Mouse (Mus musculus): ENCODE results near the gene Sdad1. TPM values are rescaled to one million over a fixed set of nuclear protein-coding genes. Genes with fewer than 3 reads are reported as not detected.
"Not testable (repeated sequence)": the region's sequence is repeated elsewhere in the genome, so short reads cannot be mapped to it uniquely, and the experiment has no call there.

The Sdad1 gene
- total RNA-seq (2018; cell fraction: chromatin; rRNA removed) = 10 to 100 TPM; 17.3 to 77.5 (median 42.9) TPM
- 10 to 100 TPM in 2 of 26 experiments, 1 to 10 TPM in 24; 5.9 to 10.4 (median 8.1) TPM for total RNA-seq (2018; cell fraction: cytosol; rRNA removed)
- 10 to 100 TPM in 25 of 26 experiments, 1 to 10 TPM in 1; 8.7 to 43.9 (median 17.9) TPM for total RNA-seq (2018; cell fraction: nucleus; rRNA removed)
- 7.9 to 11.2 TPM (median 8.9 TPM) in 3 replicates for polyA plus RNA-seq (2018)

- Histone ChIP-seq H3K36me3 (ENCODE audit: inconsistent target) (peaks cover 8% of the 10 kb centered on the region; the same call in 1 of the 2 replicates), H3K27ac (peak within 1 kb of the TSS; percentile 10; the same call in 1 of the 2 replicates), H3K4me3 (ENCODE audit: inconsistent target) (peak within 1 kb of the TSS; percentile 77), H3K79me2 (ENCODE audit: inconsistent target) (peaks cover 36% of the 10 kb centered on the region)
- WGBS (ENCODE audit: missing documents) = 4% methylated on average over 38 of the region's 41 CpGs
Observed at GRCm38 (mm10) chr5:92309681-92310511, at the start of gene Sdad1. Gene Sdad1, minus strand, starts transcription at chr5:92310479.

GRCm38 (mm10) chr5:92358767-92359455 lies 48.6 kb upstream of the Sdad1 start:
- no peak overlapping the region for H3K27ac ChIP-seq
- WGBS (ENCODE audit: missing documents) = 93% methylated on average over 11 of the region's 11 CpGs
- no peak overlapping the region for H3K4me3 ChIP-seq (ENCODE audit: inconsistent target)
- H3K79me2 ChIP-seq (ENCODE audit: inconsistent target) = no peaks in the 10 kb centered on the region
- H3K36me3 ChIP-seq (ENCODE audit: inconsistent target) = no peaks in the 10 kb centered on the region

GRCm38 (mm10) chr5:92358033-92358432 lies 47.8 kb upstream of the Sdad1 start:
- no peaks in the 10 kb centered on the region for H3K79me2 ChIP-seq (ENCODE audit: inconsistent target)
- H3K36me3 ChIP-seq (ENCODE audit: inconsistent target) = no peaks in the 10 kb centered on the region
- 34% methylated on average over 10 of the region's 12 CpGs for WGBS (ENCODE audit: missing documents)
- no peak overlapping the region for H3K4me3 ChIP-seq (ENCODE audit: inconsistent target)
- no peak overlapping the region for H3K27ac ChIP-seq

- Histone ChIP-seq H3K27ac (peak overlapping the region; percentile 83), H3K79me2 (ENCODE audit: inconsistent target) (no peaks in the 10 kb centered on the region), H3K4me3 (ENCODE audit: inconsistent target) (peak overlapping the region; percentile 43), H3K36me3 (ENCODE audit: inconsistent target) (no peaks in the 10 kb centered on the region)
- 3% methylated on average over 11 of the region's 11 CpGs for WGBS (ENCODE audit: missing documents)
Observed at GRCm38 (mm10) chr5:92353517-92353916, 43.2 kb upstream of the Sdad1 start.

GRCm38 (mm10) chr5:92352716-92353115 lies 42.4 kb upstream of the Sdad1 start:
- 82% methylated on average over 4 of the region's 4 CpGs for WGBS (ENCODE audit: missing documents)
- H3K79me2 ChIP-seq (ENCODE audit: inconsistent target); H3K4me3 ChIP-seq (ENCODE audit: inconsistent target); H3K36me3 ChIP-seq (ENCODE audit: inconsistent target): not testable (repeated sequence)
- peak overlapping the region; percentile 83 for H3K27ac ChIP-seq

- Histone ChIP-seq H3K79me2 (ENCODE audit: inconsistent target) (no peaks in the 10 kb centered on the region), H3K4me3 (ENCODE audit: inconsistent target) (no peak overlapping the region), H3K27ac (no peak overlapping the region), H3K36me3 (ENCODE audit: inconsistent target) (no peaks in the 10 kb centered on the region)
- 80% methylated on average over 7 of the region's 7 CpGs for WGBS (ENCODE audit: missing documents)
Observed at GRCm38 (mm10) chr5:92349731-92350130, 39.5 kb upstream of the Sdad1 start.

GRCm38 (mm10) chr5:92348794-92349413 lies 38.6 kb upstream of the Sdad1 start, which contains the start of gene Cxcl10:
Gene Cxcl10, minus strand, starts transcription at chr5:92348889.
- H3K79me2 ChIP-seq (ENCODE audit: inconsistent target) = no peaks in the 10 kb centered on the region
- H3K4me3 ChIP-seq (ENCODE audit: inconsistent target) = peak within 1 kb of the TSS; percentile 12; the same call in 1 of the 2 replicates
- H3K27ac ChIP-seq = no peak within 1 kb of the TSS
- 8% methylated on average over 14 of the region's 14 CpGs for WGBS (ENCODE audit: missing documents)
- H3K36me3 ChIP-seq (ENCODE audit: inconsistent target) = no peaks in the 10 kb centered on the region

GRCm38 (mm10) chr5:92345006-92345405 lies 34.7 kb upstream of the Sdad1 start:
- Histone ChIP-seq H3K36me3 (ENCODE audit: inconsistent target) (no peaks in the 10 kb centered on the region), H3K79me2 (ENCODE audit: inconsistent target) (no peaks in the 10 kb centered on the region), H3K4me3 (ENCODE audit: inconsistent target) (no peak overlapping the region), H3K27ac (no peak overlapping the region)
- 78% methylated on average over 8 of the region's 8 CpGs for WGBS (ENCODE audit: missing documents)

GRCm38 (mm10) chr5:92340606-92341005 lies 30.3 kb upstream of the Sdad1 start:
- 79% methylated on average over 4 of the region's 4 CpGs for WGBS (ENCODE audit: missing documents)
- Histone ChIP-seq H3K27ac (no peak overlapping the region), H3K4me3 (ENCODE audit: inconsistent target) (no peak overlapping the region), H3K36me3 (ENCODE audit: inconsistent target) (no peaks in the 10 kb centered on the region), H3K79me2 (ENCODE audit: inconsistent target) (no peaks in the 10 kb centered on the region)

- no peaks in the 10 kb centered on the region for H3K79me2 ChIP-seq (ENCODE audit: inconsistent target)
- 56% methylated on average over 3 of the region's 3 CpGs for WGBS (ENCODE audit: missing documents)
- no peak overlapping the region for H3K27ac ChIP-seq
- no peaks in the 10 kb centered on the region for H3K36me3 ChIP-seq (ENCODE audit: inconsistent target)
- H3K4me3 ChIP-seq (ENCODE audit: inconsistent target) = no peak overlapping the region
Observed at GRCm38 (mm10) chr5:92336743-92337142, 26.5 kb upstream of the Sdad1 start.

- 11% methylated on average over 9 of the region's 9 CpGs for WGBS (ENCODE audit: missing documents)
- no peaks in the 10 kb centered on the region for H3K79me2 ChIP-seq (ENCODE audit: inconsistent target)
- H3K4me3 ChIP-seq (ENCODE audit: inconsistent target) = peak overlapping the region; percentile 4; the same call in 1 of the 2 replicates
- no peaks in the 10 kb centered on the region for H3K36me3 ChIP-seq (ENCODE audit: inconsistent target)
- peak overlapping the region; percentile 17; the same call in 1 of the 2 replicates for H3K27ac ChIP-seq
Observed at GRCm38 (mm10) chr5:92332359-92332840, 22.1 kb upstream of the Sdad1 start.

- no peaks in the 10 kb centered on the region for H3K79me2 ChIP-seq (ENCODE audit: inconsistent target)
- peak within 1 kb of the TSS; percentile 4; the same call in 1 of the 2 replicates for H3K4me3 ChIP-seq (ENCODE audit: inconsistent target)
- no peaks in the 10 kb centered on the region for H3K36me3 ChIP-seq (ENCODE audit: inconsistent target)
- 87% methylated on average over 17 of the region's 17 CpGs for WGBS (ENCODE audit: missing documents)
- H3K27ac ChIP-seq = peak within 1 kb of the TSS; percentile 17; the same call in 1 of the 2 replicates
Observed at GRCm38 (mm10) chr5:92331635-92332338, 21.5 kb upstream of the Sdad1 start, which contains the start of gene Art3. Gene Art3, plus strand, starts transcription at chr5:92331827.

GRCm38 (mm10) chr5:92331122-92331521 lies 20.8 kb upstream of the Sdad1 start:
- Histone ChIP-seq H3K4me3 (ENCODE audit: inconsistent target) (no peak overlapping the region), H3K79me2 (ENCODE audit: inconsistent target) (no peaks in the 10 kb centered on the region), H3K27ac (no peak overlapping the region), H3K36me3 (ENCODE audit: inconsistent target) (no peaks in the 10 kb centered on the region)
- 57% methylated on average over 12 of the region's 12 CpGs for WGBS (ENCODE audit: missing documents)
